Mouse (Mus musculus): ENCODE data around the gene Gps2. TPM values are rescaled to one million over a fixed set of nuclear protein-coding genes. Genes with fewer than 3 reads are reported as not detected.
A peak's percentile ranks its signal among the peaks of the same experiment; 100 is the strongest.

The Gps2 gene
- polyA plus RNA-seq, 1 experiment from 2014 or later = 87.0 TPM

DNA sequence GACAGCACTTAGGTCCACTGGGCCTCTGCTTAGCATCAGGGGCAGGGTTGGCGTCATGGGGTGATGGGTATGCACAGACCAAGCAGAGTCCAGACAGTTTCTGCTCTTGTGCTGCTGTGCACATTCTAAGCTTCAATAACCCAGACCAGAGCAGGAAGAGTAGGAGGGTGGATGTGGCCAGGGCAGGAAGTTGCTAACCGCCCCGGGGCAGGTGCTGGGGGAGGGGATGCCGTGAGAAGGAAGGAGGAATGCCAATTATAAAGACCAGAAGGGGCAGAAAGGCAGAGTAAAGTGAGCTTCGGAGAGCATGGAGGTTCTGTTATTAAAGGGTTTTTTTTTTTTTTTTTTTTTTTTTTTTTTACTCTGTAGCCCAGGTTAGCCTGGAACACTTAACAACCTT is 19.0 kb upstream of the Gps2 start:
- Histone ChIP-seq H3K27ac (no peak overlapping the region), H3K27me3 (no peaks in the 10 kb centered on the region), H3K36me3 (no peaks in the 10 kb centered on the region), H3K9me3 (no peaks in the 10 kb centered on the region), H3K4me3 (replicated peaks) (no peak overlapping the region), H3K4me1 (replicated peaks) (peaks cover 18% of the 10 kb centered on the region), H3K9ac (replicated peaks) (no peak overlapping the region), H3K4me2 (replicated peaks) (no peak overlapping the region)
- no peak for ATAC-seq
- WGBS = 85% methylated on average over 5 of the region's 5 CpGs

DNA sequence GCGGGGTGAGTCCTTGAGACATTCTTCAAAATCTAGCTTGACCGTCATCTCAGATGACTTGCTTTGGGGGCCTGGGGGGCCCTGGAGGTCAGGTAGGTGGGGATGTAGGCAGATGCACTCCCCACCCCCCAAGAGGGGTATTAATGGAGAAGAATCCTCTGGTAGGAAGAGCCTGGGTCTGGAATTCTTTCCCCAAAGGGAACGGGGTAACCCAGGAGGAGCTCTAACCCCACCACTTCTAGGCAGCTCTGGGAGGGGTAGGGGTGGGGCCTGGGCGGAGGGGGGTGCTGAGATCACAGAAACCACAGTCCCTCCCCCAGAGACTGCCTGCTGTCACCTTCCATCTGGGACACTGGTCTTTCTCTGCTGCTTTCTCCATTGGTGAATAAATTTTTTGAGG is 18.4 kb upstream of the Gps2 start, which contains the start of gene Acap1:
Acap1 (minus strand) TSS at position 249 of the 400 bp plus-strand sequence.
- no peak within 1 kb of the TSS for H3K27ac ChIP-seq
- WGBS = 76% methylated on average over 4 of the region's 4 CpGs
- ATAC-seq = no peak
- no peaks in the 10 kb centered on the region for H3K27me3 ChIP-seq
- H3K9me3 ChIP-seq = no peaks in the 10 kb centered on the region
- no peak within 1 kb of the TSS for H3K9ac ChIP-seq (replicated peaks)
- H3K4me2 ChIP-seq (replicated peaks) = no peak within 1 kb of the TSS
- peaks cover 21% of the 10 kb centered on the region for H3K4me1 ChIP-seq (replicated peaks)
- no peaks in the 10 kb centered on the region for H3K36me3 ChIP-seq
- H3K4me3 ChIP-seq (replicated peaks) = no peak within 1 kb of the TSS

DNA sequence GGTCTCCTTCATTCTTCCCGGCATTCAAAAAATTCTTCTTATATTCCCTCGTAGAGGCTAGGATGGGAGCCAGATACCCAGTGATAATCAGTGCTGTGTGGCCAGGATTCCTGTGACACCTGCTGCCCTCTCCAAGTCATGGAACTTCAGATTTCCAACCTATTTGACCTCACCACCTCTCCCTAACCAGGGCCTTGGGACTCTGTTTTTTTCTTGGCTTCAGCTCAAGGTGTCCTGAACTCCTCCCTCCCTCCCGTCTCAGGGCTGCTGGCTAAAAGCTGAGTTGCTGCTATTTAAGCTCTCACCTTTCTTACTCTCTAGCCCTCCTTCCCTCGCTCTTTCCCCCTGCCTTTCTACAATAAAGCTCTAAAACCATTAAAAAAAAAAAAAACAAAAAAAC is 13.8 kb upstream of the Gps2 start:
- 24% methylated on average over 4 of the region's 4 CpGs for WGBS
- H3K9me3 ChIP-seq = no peaks in the 10 kb centered on the region
- peaks cover 38% of the 10 kb centered on the region for H3K4me1 ChIP-seq (replicated peaks)
- peak overlapping the region; percentile 91 for H3K4me3 ChIP-seq (replicated peaks)
- 0 out of 2 replicates have a peak overlapping the region, but pooled peaks have one; percentile 98 for H3K27ac ChIP-seq
- H3K27me3 ChIP-seq = no peaks in the 10 kb centered on the region
- peak overlapping the region; percentile 95 for H3K4me2 ChIP-seq (replicated peaks)
- peaks cover 18% of the 10 kb centered on the region for H3K36me3 ChIP-seq
- peak overlapping the region; percentile 97 for H3K9ac ChIP-seq (replicated peaks)
- ATAC-seq = no peak

DNA sequence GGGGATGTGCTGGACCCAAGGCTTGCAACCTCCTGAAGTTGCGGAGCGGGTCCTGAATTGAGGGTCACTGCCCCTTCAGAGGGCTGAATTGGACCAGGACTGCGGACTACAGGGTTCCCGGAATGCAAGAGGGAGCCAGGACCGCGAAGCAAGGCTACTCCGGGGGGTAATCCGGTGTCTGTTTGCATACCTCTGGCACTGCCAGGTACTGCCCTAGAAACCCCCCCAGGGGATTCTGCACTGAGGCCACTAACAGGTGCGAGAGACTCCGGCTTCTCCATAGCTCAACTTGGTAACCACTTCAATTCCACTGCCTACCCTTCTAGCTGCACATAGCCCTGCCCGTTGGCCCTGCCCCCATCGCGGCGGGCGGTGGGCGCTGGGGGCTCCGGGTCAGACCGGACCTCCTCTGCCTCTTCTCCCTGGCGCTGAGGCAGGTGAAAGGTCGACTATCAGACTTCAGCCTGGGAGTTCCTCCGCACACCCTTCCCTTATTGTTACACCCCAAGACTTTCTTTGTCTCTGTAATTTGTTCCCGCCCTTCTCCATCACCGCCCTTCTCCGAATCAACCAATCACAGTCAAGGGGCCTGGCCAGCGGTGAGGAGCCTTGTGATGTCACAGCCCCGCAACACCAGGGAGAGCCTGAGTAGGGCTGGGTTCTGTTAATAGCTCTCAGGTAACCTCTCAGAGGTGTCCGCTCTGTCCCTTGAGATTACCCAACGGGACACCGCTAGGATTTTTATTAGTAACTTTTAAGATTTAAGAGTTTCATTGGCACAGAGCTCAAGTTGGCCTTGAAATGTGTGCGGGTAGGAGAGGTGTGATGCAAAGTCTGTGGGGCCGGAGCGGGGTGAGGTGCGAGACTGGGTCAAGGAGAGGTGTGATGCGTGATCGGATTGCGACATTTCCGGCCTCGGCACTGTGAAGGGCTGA is 12.9 kb upstream of the Gps2 start, which contains the start of the genes 2810408A11Rik and Neurl4:
2810408A11Rik (minus strand) TSS at position 517 of the 935 bp plus-strand sequence.
Neurl4 (plus strand) TSS at position 602 of the 935 bp plus-strand sequence.
- Histone ChIP-seq H3K4me3 (replicated peaks) (peak within 1 kb of the TSS; percentile 91), H3K4me2 (replicated peaks) (peak within 1 kb of the TSS; percentile 95), H3K36me3 (peaks cover 26% of the 10 kb centered on the region), H3K9me3 (no peaks in the 10 kb centered on the region), H3K27ac (peak within 1 kb of the TSS; percentile 98), H3K27me3 (no peaks in the 10 kb centered on the region), H3K4me1 (replicated peaks) (peaks cover 38% of the 10 kb centered on the region), H3K9ac (replicated peaks) (peak within 1 kb of the TSS; percentile 97)
- ATAC-seq = peak; percentile 95
- under 1% methylated on average over 38 of the region's 38 CpGs for WGBS

DNA sequence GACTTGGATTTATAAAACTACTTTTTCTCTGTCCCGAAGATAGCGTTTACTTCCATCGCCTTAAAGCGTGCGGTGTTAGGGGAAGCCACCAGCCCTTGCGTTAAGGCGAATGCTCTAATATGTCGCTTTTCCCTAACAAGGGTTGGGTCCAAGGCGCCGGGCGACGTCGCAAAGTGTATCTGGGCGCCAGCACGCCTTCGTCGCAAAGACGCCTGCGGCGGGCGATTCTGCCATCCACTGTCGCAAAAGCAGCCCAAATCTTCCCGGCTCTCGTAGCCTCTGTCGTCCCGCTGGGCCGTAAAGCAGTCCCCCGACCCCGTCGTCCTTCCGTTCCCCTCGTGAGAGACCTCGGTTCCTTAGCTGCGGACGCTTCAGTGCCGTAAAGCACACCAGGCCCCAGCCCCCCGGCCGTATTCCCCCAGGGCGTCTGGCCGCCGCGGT is 12.3 kb upstream of the Gps2 start:
- H3K4me3 ChIP-seq (replicated peaks) = peak overlapping the region; percentile 91
- no peaks in the 10 kb centered on the region for H3K9me3 ChIP-seq
- H3K4me2 ChIP-seq (replicated peaks) = peak overlapping the region; percentile 95
- no peaks in the 10 kb centered on the region for H3K27me3 ChIP-seq
- H3K36me3 ChIP-seq = peaks cover 33% of the 10 kb centered on the region
- H3K4me1 ChIP-seq (replicated peaks) = peaks cover 38% of the 10 kb centered on the region
- WGBS = under 1% methylated on average over 42 of the region's 42 CpGs
- H3K9ac ChIP-seq (replicated peaks) = peak overlapping the region; percentile 97
- H3K27ac ChIP-seq = peak overlapping the region; percentile 98
- peak; percentile 75 for ATAC-seq

DNA sequence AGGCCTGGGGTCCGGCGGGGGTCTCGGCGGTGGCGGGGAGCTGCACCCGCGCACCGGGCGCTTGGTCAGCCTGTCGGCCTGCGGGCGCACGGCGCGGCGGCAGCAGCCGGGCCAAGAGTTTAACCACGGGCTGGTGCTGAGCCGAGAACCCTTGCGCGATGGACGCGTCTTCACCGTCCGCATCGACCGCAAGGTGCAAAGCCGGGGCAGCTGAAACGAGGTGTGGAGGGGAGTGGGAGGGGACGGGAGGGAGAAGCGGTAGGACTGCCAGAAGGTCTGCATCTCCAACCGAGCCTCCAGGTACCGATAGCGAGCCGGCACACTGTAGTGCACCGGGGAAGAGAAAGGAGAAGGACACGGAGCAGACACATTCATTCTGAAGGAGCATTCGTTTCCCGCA is 11.7 kb upstream of the Gps2 start:
- ATAC-seq = no peak; the same call in 1 of the 2 replicates
- H3K4me2 ChIP-seq (replicated peaks) = peak overlapping the region; percentile 95
- peak overlapping the region; percentile 97 for H3K9ac ChIP-seq (replicated peaks)
- WGBS = under 1% methylated on average over 39 of the region's 39 CpGs
- peak overlapping the region; percentile 91 for H3K4me3 ChIP-seq (replicated peaks)
- H3K27me3 ChIP-seq = no peaks in the 10 kb centered on the region
- H3K4me1 ChIP-seq (replicated peaks) = peaks cover 38% of the 10 kb centered on the region
- H3K27ac ChIP-seq = peak overlapping the region; percentile 98
- peaks cover 39% of the 10 kb centered on the region for H3K36me3 ChIP-seq
- no peaks in the 10 kb centered on the region for H3K9me3 ChIP-seq

DNA sequence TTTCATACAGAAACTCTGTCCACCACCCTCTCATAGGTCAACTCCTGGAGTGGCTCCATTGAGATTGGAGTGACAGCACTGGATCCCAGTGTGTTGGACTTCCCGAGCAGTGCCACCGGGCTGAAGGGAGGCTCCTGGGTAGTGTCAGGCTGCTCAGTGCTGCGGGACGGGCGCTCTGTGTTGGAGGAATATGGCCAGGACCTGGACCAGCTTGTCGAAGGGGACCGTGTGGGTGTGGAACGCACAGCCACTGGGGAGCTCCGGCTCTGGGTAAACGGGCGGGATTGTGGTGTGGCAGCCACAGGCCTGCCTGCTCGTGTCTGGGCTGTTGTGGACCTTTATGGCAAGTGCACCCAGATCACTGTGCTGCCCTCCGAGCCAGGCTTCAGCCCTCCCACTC is 10.7 kb upstream of the Gps2 start:
- Histone ChIP-seq H3K27me3 (no peaks in the 10 kb centered on the region), H3K4me1 (replicated peaks) (peaks cover 37% of the 10 kb centered on the region), H3K4me2 (replicated peaks) (peak overlapping the region; percentile 95), H3K27ac (no peak overlapping the region; the same call in 1 of the 2 replicates), H3K36me3 (peaks cover 49% of the 10 kb centered on the region), H3K9ac (replicated peaks) (peak overlapping the region; percentile 97; the same call in 1 of the 2 replicates), H3K9me3 (no peaks in the 10 kb centered on the region), H3K4me3 (replicated peaks) (peak overlapping the region; percentile 91)
- 88% methylated on average over 13 of the region's 13 CpGs for WGBS
- no peak for ATAC-seq

DNA sequence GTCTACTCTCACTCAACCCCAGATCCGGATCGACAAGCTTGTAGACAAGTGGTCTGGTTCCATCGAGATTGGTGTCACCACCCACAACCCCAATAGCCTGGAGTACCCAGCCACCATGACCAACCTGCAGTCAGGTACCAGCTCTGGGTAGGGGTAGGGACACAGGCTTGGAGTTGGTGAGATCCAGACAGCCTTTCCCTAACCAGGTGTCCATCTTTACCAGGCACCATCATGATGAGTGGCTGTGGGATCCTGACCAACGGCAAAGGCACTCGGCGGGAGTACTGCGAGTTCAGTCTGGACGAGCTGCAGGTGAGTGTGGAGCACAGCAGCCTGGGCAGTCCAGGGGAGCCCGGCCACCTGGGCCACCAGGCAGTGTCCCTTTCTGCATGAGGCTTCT is 9.4 kb upstream of the Gps2 start:
- Histone ChIP-seq H3K9me3 (no peaks in the 10 kb centered on the region), H3K36me3 (peaks cover 62% of the 10 kb centered on the region), H3K9ac (replicated peaks) (no peak overlapping the region), H3K27me3 (no peaks in the 10 kb centered on the region), H3K4me2 (replicated peaks) (no peak overlapping the region), H3K27ac (no peak overlapping the region), H3K4me3 (replicated peaks) (no peak overlapping the region), H3K4me1 (replicated peaks) (peaks cover 24% of the 10 kb centered on the region)
- no peak for ATAC-seq
- 96% methylated on average over 9 of the region's 9 CpGs for whole genome bisulfite sequencing

DNA sequence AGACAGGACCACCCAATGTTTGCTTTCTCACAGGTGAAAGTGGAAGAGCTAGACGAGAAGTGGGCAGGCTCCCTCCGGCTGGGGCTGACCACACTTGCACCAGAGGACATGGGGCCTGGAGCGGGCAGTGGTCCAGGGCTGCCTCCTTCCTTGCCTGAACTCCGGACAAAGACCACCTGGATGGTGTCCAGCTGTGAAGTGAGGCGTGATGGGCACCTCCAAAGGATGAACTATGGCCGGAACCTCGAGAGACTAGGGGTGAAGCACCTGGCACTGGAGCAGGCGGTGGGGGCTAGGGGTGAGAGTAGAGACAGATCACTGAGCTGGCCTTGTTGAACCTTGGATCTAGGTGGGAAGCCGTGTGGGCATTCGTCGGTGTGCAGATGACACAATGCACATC is 5.0 kb upstream of the Gps2 start:
- no peak overlapping the region for H3K9ac ChIP-seq (replicated peaks)
- WGBS = 96% methylated on average over 11 of the region's 11 CpGs
- H3K27me3 ChIP-seq = no peaks in the 10 kb centered on the region
- no peak overlapping the region for H3K27ac ChIP-seq
- H3K36me3 ChIP-seq = peaks cover 97% of the 10 kb centered on the region
- ATAC-seq = no peak
- no peak overlapping the region for H3K4me2 ChIP-seq (replicated peaks)
- no peaks in the 10 kb centered on the region for H3K9me3 ChIP-seq
- no peak overlapping the region for H3K4me3 ChIP-seq (replicated peaks)
- peaks cover 10% of the 10 kb centered on the region for H3K4me1 ChIP-seq (replicated peaks)

DNA sequence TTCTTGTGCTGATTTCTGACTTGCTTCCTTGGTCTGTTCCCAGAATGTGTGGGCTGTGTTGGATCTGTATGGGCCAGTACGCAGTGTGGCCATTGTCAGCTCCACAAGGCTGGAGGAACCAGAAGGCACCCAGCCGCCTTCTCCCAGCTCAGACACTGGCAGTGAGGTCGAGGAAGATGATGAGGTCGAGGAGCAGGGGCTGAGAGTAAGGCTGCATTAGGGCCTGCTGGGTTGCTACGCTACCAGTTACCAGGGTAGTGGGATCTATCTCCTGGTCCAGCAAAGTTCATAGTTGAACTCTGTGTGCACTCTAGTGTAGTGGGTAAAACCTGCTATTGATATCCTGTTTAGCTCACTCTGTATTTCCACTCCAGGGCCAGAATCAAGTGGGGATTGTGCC is 4.5 kb upstream of the Gps2 start:
- Histone ChIP-seq H3K36me3 (peaks cover 92% of the 10 kb centered on the region), H3K27me3 (no peaks in the 10 kb centered on the region), H3K9ac (replicated peaks) (no peak overlapping the region), H3K4me3 (replicated peaks) (no peak overlapping the region), H3K9me3 (no peaks in the 10 kb centered on the region), H3K4me1 (replicated peaks) (peaks cover 10% of the 10 kb centered on the region), H3K4me2 (replicated peaks) (no peak overlapping the region), H3K27ac (no peak overlapping the region)
- 92% methylated on average over 5 of the region's 5 CpGs for WGBS
- ATAC-seq = no peak

DNA sequence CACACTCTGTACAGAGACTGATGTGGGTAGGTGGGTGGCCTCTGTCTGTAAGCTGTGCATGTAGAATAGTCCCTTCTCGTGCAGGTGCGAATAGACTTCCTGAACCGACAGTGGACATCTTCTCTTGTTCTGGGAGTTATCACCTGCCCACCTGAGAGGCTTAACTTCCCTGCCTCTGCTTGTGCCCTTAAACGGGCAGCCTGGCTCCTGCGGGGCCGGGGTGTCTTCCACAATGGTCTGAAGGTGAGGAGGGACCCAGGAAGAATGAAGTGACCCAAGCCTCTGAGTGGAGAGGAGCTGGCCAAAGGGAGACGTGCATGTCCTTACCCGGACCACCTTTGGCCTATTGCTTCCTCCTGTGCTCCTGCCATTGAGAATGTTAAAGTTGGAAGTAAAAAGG is 3.5 kb upstream of the Gps2 start:
- no peak for ATAC-seq
- peaks cover 87% of the 10 kb centered on the region for H3K36me3 ChIP-seq
- H3K27me3 ChIP-seq = no peaks in the 10 kb centered on the region
- H3K27ac ChIP-seq = no peak overlapping the region
- no peak overlapping the region for H3K4me2 ChIP-seq (replicated peaks)
- no peaks in the 10 kb centered on the region for H3K9me3 ChIP-seq
- no peak overlapping the region for H3K4me3 ChIP-seq (replicated peaks)
- 95% methylated on average over 8 of the region's 8 CpGs for WGBS
- H3K9ac ChIP-seq (replicated peaks) = no peak overlapping the region
- peaks cover 20% of the 10 kb centered on the region for H3K4me1 ChIP-seq (replicated peaks)

DNA sequence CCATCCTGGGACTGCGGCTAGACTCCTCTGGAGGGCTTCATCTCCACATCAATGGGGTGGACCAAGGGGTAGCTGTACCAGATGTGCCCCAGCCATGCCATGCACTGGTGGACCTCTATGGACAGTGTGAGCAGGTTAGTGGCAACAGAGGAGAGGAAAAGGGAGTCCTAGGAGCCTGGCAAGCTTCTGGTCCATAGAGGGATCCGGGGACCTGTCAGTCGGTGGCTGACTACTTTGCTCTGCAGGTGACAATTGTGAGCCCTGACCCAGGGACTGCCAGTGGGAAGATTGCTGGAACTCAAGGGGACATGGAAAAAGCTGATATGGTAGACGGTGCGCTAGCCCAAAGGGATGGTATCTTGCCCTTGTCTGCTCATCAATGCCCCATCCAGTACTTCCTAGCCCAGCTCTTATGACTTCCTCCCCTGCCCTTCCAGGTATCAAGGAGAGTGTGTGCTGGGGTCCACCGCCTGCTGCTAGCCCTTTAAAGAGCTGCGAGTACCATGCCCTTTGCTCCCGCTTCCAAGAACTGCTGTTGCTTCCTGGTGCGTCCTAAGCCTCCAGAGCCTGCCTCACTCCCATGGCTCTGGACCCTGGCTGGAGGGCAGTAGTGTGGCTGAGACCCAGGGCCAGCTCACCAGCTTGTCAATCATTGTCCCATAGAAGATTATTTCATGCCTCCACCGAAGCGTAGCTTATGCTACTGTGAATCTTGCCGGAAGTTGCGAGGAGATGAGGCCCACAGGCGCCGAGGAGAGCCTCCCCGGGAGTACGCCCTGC is 2.7 kb upstream of the Gps2 start:
- Histone ChIP-seq H3K4me1 (replicated peaks) (peaks cover 28% of the 10 kb centered on the region), H3K9ac (replicated peaks) (no peak overlapping the region), H3K36me3 (peaks cover 87% of the 10 kb centered on the region), H3K27me3 (no peaks in the 10 kb centered on the region), H3K4me3 (replicated peaks) (no peak overlapping the region), H3K4me2 (replicated peaks) (no peak overlapping the region), H3K27ac (no peak overlapping the region), H3K9me3 (no peaks in the 10 kb centered on the region)
- WGBS = 96% methylated on average over 17 of the region's 17 CpGs
- ATAC-seq = no peak
